Mouse (Mus musculus) kidney, adult 8-10 months (tissue): Measurements from ENCODE around the gene Tgif1.

Experiments
- DNase-seq, 2 experiments: peaks; one replicate each; pipeline ENCODE4 v3.0.0; 2022

Gene Tgif1

DNA sequence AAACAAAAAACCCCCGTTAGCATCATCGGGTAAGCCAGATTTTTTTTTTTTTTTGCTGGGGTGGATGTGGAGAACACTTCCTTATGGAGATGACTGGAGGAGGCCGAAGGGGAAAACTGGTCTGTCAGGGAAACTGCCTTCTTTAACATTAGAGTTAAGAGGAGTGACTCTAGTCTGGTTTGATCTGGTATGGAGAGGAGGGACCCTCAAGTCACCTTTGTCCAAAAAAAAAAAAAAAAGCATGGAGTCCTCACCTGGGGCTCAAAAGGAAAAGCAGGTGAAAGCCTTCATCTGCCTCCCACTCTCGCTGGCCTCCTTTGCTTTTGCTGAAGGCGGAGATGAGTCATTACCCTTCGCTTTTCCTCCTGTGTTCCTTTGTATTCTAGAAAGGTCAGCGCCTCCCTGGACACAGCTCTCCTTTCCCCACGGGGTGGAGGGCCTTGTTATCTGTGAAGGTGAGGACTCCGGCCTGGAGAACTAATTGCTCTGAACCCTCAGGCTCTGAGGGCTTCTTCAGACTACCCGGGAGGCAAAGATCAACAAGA, 11.8 kb upstream of the Tgif1 start:
- no peak for DNase-seq

DNA sequence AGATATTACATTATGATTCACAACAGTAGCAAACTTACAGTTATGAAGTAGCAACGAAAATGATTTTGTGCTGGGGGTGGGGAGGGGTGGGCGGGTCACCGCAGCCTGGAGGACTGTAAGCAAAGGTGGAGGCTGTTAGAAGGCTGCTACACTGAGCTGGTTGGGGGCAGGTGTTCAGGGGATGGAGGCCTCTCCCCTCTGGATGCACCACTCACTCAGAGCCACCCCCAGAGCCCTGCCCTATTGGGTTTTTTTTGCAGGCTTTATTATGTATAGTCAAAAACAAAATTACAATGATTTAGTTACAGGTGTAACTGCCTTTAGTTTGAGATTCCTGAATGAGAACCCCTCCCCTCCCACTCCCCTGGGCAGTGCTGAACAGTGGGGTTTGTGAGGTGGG, 11.3 kb upstream of the Tgif1 start:
- DNase-seq = no peak

DNA sequence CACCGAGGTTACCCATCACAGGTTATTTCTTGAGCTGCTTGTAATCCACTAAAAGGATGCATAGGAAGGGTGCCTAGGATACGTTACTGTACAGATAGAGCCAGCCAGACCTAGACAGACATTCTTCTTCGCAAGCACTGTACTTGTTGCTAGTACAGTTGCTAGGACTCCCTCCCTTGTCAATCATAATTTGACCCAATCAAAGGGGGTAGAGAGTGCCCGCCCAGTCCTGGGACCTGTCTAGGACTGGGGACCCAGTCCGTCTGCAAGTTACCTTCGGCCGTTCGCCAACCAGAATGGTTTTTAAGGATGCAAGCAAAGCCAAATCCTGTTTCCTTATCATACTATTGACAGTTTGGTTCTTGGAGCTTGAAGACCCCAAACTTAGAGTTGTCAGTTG, 10.8 kb upstream of the Tgif1 start:
- DNase-seq = no peak

DNA sequence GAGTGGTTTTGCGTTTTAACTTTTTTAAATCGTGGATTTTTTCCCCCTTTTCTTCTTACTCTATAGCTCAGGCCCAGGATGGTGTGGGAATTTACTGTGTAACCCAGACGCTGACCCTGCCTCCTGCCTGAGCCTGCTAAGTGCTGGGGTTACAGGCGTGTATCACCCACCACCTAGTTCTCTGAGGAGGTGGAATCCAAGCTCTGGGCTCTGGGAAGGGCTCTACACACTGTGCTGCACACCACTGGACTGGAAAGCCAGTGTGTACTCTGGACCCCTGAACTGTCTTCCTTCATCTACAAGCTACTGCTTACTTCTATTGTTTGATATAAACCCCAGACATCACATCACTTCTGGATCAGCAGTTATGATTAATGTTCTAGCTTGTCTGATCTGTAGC, 5.5 kb upstream of the Tgif1 start:
- no peak for DNase-seq

GRCm38 (mm10) chr17:70856871-70857415, 3.6 kb upstream of the Tgif1 start:
- DNase-seq = peak in 1 of 2 experiments; percentile 35

GRCm38 (mm10) chr17:70854021-70854420, 675 bp upstream of the Tgif1 start:
- DNase-seq = no peak

- DNase-seq = peak; percentile 86
These were observed 510 bp downstream of the Tgif1 start for GRCm38 (mm10) chr17:70852686-70853386.

- DNase-seq = peak; percentile 57 to 74
These were observed 1.2 kb downstream of the Tgif1 start for GRCm38 (mm10) chr17:70852011-70852685.

DNA sequence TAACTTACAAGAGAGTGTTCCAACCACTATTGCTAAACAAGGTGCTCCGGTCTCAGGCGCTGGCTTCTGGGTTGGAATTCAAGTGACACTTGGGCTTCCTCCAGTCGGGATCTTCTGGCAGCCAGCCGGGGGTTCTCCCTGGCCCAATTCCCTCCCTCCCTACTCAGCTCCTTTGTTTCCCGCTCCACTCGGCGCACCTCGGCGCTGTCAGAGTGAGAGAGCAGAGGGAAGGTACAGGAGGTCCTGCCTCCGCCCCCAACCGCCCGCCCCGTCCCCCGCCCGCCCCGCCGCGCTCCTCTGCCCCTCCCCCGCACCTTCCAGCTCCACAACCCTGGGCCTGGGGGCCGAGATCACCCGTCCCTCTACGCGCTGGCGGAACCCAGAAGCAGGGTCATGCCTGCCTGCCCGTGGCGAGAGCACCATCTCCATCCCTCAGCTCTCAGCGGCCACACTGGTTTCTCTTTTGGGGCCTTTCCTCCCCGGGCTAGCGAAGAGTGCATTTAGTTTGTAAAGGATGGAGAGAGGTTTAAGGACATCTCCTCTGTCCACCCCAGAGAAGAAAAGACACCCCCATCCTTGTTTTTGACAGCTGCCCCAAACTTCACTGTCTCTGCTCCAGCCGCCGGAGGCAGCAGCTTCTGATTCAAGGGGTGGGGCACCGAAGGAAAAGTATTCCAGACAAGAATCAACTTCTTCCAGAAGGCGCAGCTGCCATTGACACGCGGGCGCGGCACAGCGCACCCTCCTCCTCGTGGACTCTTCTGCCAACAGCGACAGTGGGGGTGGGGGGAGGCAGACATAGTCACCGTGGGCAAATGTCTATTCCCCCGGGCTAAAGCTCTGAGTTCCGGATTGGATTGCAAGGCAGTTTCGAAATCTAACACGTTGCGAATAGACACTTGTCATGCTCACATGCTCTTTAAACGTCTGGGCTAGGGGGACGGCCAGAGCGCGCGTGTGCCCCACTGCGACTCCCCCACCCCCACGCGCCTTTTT, 2.1 kb downstream of the Tgif1 start:
- peak; percentile 83 to 85 for DNase-seq

DNA sequence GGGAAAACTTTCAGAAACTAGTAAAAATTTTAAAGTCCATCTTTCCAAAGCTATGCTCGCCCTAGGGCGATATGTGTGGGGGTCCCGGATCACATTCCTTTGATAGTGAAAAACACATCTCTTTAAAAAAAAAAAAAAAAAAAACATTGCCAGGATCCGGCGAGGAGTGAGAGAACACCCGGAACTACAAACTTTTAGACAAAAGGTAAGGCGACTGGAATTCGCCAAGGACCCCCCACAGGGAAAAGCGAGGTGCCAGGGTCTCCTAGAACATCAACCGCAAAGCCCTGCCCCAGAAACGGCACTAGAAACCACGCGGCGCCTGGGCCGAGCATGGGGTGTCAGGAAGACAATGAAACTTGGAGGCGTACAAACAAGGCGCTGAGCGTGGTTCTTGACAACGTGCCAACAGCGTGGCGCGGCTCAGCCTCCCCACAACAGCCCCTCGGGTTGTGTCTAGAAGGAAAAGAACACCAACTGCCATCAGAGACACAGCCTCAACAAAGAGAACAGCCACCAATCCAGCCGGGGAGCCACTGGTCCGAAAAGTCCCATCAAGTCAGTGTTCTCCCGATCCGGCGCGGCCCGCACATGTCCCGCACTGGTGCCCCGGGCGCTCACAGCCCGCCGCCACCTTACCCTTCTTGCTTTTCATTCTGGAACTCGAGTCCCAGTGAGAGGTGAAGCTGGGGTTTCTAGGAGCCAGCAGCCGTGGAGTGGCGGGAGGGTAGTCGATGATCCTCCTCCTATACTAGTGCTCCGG, 2.9 kb downstream of the Tgif1 start:
- DNase-seq = peak; percentile 37 to 52

GRCm38 (mm10) chr17:70849399-70850232, 3.7 kb downstream of the Tgif1 start:
- DNase-seq = peak; percentile 94 to 96

- DNase-seq = peak; percentile 35 to 43
These were observed 4.6 kb downstream of the Tgif1 start for GRCm38 (mm10) chr17:70848511-70849398.

DNA sequence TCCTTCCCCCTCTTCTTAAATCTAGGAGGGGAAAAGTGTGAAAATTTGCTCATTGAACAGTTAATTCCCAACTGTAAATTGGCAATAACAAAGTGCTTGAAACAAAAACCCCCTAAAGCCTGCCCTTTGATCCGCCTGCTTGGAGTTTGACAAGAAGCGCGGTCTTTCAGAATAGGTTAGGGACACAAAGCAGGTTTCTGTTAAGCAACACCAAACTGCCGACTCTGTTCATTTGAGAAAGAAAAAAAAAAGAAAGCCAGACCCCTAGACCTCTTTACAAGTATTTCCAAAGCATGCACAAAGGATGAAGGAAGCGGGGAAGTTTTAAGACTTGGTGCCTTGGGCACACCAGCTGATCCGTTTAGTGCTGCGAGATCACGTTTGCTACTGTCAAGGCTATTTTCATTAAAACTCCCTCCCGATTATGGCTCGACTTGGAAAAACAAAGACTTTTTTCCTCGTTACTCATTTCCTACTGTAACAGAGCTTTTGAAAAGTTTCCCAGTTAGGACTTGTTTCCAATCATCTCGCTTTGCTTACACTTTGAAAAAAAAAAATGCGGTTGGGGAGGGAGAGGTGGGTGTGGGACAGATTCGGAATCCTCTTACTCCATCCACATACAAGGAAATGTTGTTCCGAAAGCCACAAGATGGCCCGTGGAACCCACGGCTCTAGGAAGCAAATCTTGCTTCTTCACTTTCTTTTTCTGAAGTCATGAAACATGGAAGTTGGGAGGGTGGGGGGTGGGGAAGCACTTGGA, 5.4 kb downstream of the Tgif1 start:
- DNase-seq = peak in 1 of 2 experiments; percentile 29

DNA sequence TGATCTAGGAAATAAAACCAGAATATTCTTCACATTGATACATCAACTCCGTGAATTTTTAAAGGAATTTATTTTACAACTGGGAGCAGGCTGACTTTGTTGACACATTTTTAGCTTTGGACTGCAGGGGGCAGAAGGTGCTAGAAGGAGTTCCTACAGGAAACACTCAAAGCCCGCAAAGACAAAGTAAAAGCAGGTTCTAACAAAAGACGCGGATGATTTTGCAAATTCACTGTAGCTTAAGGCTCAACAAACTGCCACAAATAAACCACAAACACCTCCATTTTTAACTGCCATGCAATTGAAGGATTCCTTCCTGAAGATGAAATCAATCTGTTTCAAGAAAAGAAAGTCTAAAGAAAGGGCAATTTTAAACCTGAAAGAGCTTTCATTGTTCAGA, 6.3 kb downstream of the Tgif1 start:
- peak; percentile 63 to 66 for DNase-seq

- DNase-seq = peak in 1 of 2 experiments; percentile 12
These were observed 7.2 kb downstream of the Tgif1 start for GRCm38 (mm10) chr17:70846111-70846644.

DNA sequence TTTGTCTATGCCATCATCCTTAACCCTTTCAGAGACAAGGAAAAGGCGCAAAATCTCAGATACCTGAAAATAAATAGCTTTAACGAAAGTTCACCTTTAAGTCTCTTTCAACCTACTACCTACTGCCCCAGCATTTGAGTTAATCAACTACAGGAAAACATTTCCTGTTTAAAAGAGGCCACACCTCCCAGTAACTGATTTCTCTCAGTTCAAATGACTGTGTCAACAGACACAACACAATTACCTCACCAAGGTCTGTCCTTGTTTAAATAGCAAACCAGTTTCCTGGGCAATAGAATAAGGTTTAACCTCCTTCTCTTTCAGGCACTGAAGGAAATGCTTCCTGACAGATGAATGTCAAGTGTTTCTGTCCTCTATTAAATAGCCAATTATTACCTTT, 7.8 kb downstream of the Tgif1 start:
- DNase-seq = peak; percentile 46 to 85

GRCm38 (mm10) chr17:70844971-70845370, 8.4 kb downstream of the Tgif1 start:
- DNase-seq = peak; percentile 34 to 36

- DNase-seq = peak in 1 of 2 experiments; percentile 12
These were observed 10.1 kb downstream of the Tgif1 start for GRCm38 (mm10) chr17:70843252-70843651.

DNA sequence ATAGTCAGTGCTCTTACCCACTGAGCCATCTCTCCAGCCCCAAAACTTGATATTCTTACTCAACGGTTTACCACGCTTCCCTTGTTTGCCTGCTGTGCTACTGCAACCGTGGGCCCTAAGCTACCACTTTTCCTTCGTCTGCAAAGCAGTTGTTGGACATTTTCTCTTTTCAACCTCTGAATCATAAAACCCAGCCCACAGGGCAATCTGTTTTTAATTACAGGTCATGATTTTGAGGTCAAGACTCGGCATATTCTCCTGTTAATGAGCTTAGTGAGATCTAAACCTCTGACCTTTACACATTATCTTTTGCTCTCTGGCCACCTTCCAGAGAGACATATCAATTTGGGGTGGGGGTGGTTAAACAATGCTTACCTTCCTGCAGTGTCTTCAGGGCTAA, 14.8 kb downstream of the Tgif1 start:
- no peak for DNase-seq
